Mouse (Mus musculus): ENCODE measurements around the gene Cntln. TPM values are rescaled to one million over a fixed set of nuclear protein-coding genes. Genes with fewer than 3 reads are reported as not detected.

The Cntln gene
- total and polyA plus RNA-seq, 3 experiments, result not detected

GRCm38 (mm10) chr4:85178394-85179051 is 294.4 kb downstream of the Cntln start:
- DNase-seq (ENCODE audit: low read depth, low spot score), result no peak
- H3K79me2 ChIP-seq (ENCODE audit: control insufficient read depth, insufficient read depth, low read length, poor library complexity), result no peaks in the 10 kb centered on the region
- H3K4me1 ChIP-seq (ENCODE audit: control insufficient read depth in 1 of 2, insufficient read depth in 2 of 2, low read length in 2 of 2), result no peaks in the 10 kb centered on the region
- no peaks in the 10 kb centered on the region for H3K27me3 ChIP-seq (ENCODE audit: control insufficient read depth in 1 of 2, insufficient read depth in 2 of 2, low read length in 2 of 2)
- TF ChIP-seq MYC (IDR thresholded peaks at IDR 0.05; ENCODE audit: low read depth, low read length), result no peak
- TF ChIP-seq BHLHE40 (IDR thresholded peaks at IDR 0.05; ENCODE audit: borderline replicate concordance, low read depth, low read length), result no peak
- no peak for TF ChIP-seq MYB (IDR thresholded peaks at IDR 0.05; ENCODE audit: low read depth, low read length)
- TF ChIP-seq RCOR1 (IDR thresholded peaks at IDR 0.05; ENCODE audit: low read depth, low read length), result no peak
- TF ChIP-seq ETS1 (IDR thresholded peaks at IDR 0.05; ENCODE audit: low read depth, low read length), result no peak
- TF ChIP-seq USF2 (IDR thresholded peaks at IDR 0.05; ENCODE audit: borderline replicate concordance in 1 of 2, insufficient read depth in 1 of 2, low read depth in 1 of 2, low read length in 2 of 2), result no peak
- TF ChIP-seq SMC3 (IDR thresholded peaks at IDR 0.05; ENCODE audit: low read depth, low read length), result no peak
- TF ChIP-seq NELFE (IDR thresholded peaks at IDR 0.05; ENCODE audit: low read depth, low read length), result no peak
- H3K9me3 ChIP-seq (replicated peaks; ENCODE audit: insufficient read depth, low read length), result no peaks in the 10 kb centered on the region
- H3K9ac ChIP-seq (ENCODE audit: control insufficient read depth, low read depth, low read length, poor library complexity, severe bottlenecking), result no peak overlapping the region
- H3K36me3 ChIP-seq (ENCODE audit: control insufficient read depth in 1 of 2, insufficient read depth in 2 of 2, low read length in 2 of 2), result no peaks in the 10 kb centered on the region
- no peak overlapping the region for H3K27ac ChIP-seq (ENCODE audit: control insufficient read depth, low read depth, low read length)
- no peak overlapping the region for H3K4me3 ChIP-seq (ENCODE audit: control insufficient read depth in 1 of 2, insufficient read depth in 1 of 2, low read depth in 2 of 2, low read length in 2 of 2)

Other genes starting within 250 kb of the Cntln start
- not detected in 2 replicates for gene Bnc2, start 209.0 kb upstream of the Cntln start, total RNA-seq (2012; rRNA removed)
- not detected for gene Bnc2, start 209.0 kb upstream of the Cntln start, polyA plus RNA-seq (2012; ENCODE audit: insufficient read depth in 1 of 2, insufficient read length in 2 of 2, low read depth in 1 of 2, low replicate concordance in 2 of 2, missing spikeins in 1 of 2)

All from MEL (cell line).